Mouse (Mus musculus): ENCODE data around the gene Tprkb. TPM values are rescaled to one million over a fixed set of nuclear protein-coding genes. Genes with fewer than 3 reads are reported as not detected.
"Not testable (repeated sequence)": the region's sequence is repeated elsewhere in the genome, so short reads cannot be mapped to it uniquely, and the experiment has no call there.

Tprkb gene
- 39.8 and 49.5 TPM in 2 replicates for polyA plus RNA-seq (2015; fragmentation: Nextera tagmentation; extraction: Ambion mirVana)

- H3K27ac ChIP-seq = no peak within 1 kb of the TSS
- H3K4me1 ChIP-seq = peaks cover 16% of the 10 kb centered on the region
- no peaks in the 10 kb centered on the region for H3K36me3 ChIP-seq (replicated peaks)
- no peak for ATAC-seq (replicated peaks)
- no peaks in the 10 kb centered on the region for H3K27me3 ChIP-seq (replicated peaks)
- H3K4me2 ChIP-seq = no peak within 1 kb of the TSS
- 88% methylated on average over 3 of the region's 3 CpGs for WGBS
- H3K4me3 ChIP-seq = no peak within 1 kb of the TSS
- H3K9me3 ChIP-seq = no peaks in the 10 kb centered on the region
- H3K9ac ChIP-seq = no peak within 1 kb of the TSS
These were observed at the start of gene Tprkb for GRCm38 (mm10) chr6:85911587-85911986. Tprkb (plus strand) TSS chr6:85911865.

DNA sequence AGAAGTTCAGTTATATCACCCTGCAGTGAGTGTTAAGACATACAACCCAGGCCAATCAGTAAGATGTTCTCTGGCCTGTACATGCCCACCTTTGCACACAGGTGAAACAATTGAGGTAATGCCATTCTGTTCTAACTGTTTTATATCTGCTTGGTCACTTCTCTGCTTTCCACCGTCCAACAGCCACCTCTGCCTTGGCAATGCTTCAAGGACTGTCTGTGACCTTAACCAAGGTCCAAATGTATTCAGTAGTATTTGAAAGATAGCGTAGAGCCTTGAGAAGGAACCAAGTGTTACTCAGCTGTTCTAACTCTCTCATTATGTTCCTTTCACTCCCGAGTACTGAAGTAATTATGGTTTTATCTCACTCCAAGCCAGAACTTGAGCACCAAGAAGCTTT lies 49.1 kb upstream of the Tprkb start:
- ATAC-seq (replicated peaks) = no peak
- H3K36me3 ChIP-seq (replicated peaks) = no peaks in the 10 kb centered on the region
- no peak overlapping the region for H3K27ac ChIP-seq
- WGBS = 88% methylated on average over 3 of the region's 3 CpGs
- H3K4me3 ChIP-seq = no peak overlapping the region
- no peaks in the 10 kb centered on the region for H3K9me3 ChIP-seq
- H3K4me2 ChIP-seq = no peak overlapping the region
- H3K4me1 ChIP-seq = no peaks in the 10 kb centered on the region
- H3K27me3 ChIP-seq (replicated peaks) = no peaks in the 10 kb centered on the region
- H3K9ac ChIP-seq = no peak overlapping the region

GRCm38 (mm10) chr6:85863136-85863535 lies 48.5 kb upstream of the Tprkb start:
- WGBS = 85% methylated on average over 2 of the region's 2 CpGs
- Histone ChIP-seq H3K4me3 (no peak overlapping the region), H3K9ac (no peak overlapping the region), H3K4me2 (no peak overlapping the region), H3K9me3 (no peaks in the 10 kb centered on the region), H3K27ac (no peak overlapping the region), H3K36me3 (replicated peaks) (no peaks in the 10 kb centered on the region), H3K27me3 (replicated peaks) (no peaks in the 10 kb centered on the region), H3K4me1 (no peaks in the 10 kb centered on the region)
- ATAC-seq (replicated peaks) = no peak

GRCm38 (mm10) chr6:85863840-85864239 lies 47.8 kb upstream of the Tprkb start:
- Histone ChIP-seq H3K9ac (no peak overlapping the region), H3K27me3 (replicated peaks) (no peaks in the 10 kb centered on the region), H3K4me2 (no peak overlapping the region), H3K4me3 (no peak overlapping the region), H3K4me1 (no peaks in the 10 kb centered on the region), H3K36me3 (replicated peaks) (no peaks in the 10 kb centered on the region), H3K9me3 (no peaks in the 10 kb centered on the region), H3K27ac (no peak overlapping the region)
- no peak for ATAC-seq (replicated peaks)
- WGBS = 89% methylated on average over 2 of the region's 2 CpGs

DNA sequence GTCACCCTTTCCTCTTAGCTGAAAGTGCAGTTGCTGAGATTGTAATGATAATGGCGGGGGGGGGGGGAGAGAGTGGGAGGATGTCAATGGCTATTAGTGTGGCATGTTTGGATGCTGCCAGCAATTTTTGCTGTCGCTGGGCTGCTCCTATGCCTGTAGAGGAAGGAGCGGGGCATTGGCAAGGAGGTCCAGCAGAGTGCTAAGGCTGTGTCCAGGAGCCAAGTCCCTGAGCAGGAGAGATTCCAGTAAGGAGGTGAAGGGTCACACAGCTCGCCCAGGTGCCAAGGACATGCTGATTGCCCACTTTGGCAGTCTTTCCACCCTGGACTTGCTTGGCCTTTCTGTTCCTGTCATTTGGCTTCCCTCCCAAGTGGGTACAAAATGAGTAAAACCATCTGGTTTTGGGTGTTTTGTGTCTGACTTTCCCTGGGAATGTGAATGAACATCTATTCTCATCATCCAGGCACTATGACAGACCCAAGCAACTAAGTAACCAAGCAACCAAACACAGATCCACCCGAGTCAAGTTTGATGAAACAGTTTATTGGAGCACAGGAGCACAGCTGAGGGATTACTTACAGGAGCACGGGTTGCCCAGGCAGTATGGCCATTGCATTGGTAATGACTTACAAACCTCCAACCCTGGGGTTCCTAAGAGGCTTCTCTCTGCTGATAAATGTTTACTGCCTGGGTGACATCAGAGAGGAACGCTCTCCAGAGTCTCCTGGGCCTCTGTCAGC lies 46.6 kb upstream of the Tprkb start:
- H3K9me3 ChIP-seq; H3K36me3 ChIP-seq (replicated peaks); ATAC-seq (replicated peaks); H3K4me1 ChIP-seq; H3K27me3 ChIP-seq (replicated peaks); H3K27ac ChIP-seq; H3K4me3 ChIP-seq; H3K9ac ChIP-seq; H3K4me2 ChIP-seq: not testable (repeated sequence)
- 67% methylated on average over 5 of the region's 7 CpGs for WGBS

DNA sequence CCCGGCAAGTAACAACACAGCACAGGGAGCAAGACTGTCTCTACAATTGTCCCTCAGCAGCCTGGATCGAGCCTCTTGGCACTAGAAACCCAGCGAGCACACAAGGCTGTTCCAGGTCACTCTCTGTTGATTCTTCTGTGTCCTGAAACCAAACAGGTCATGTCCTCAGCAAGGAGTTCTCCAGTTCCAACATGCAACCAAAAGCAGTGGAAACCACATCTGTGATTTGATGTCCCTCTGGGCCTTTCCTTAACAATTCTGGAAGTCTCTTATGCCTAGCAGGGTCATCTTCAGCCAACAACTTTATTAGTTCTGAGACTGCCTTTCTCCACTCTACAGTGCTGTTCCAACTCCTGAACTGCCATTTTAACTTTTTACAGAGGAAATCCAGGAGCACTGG lies 45.5 kb upstream of the Tprkb start:
- H3K4me2 ChIP-seq; H3K36me3 ChIP-seq (replicated peaks); H3K9ac ChIP-seq; H3K4me3 ChIP-seq; H3K27me3 ChIP-seq (replicated peaks); H3K4me1 ChIP-seq; H3K9me3 ChIP-seq; H3K27ac ChIP-seq; ATAC-seq (replicated peaks): not testable (repeated sequence)
- WGBS = 81% methylated on average over 3 of the region's 3 CpGs

- H3K4me2 ChIP-seq; H3K4me1 ChIP-seq; H3K9me3 ChIP-seq; H3K9ac ChIP-seq; H3K27me3 ChIP-seq (replicated peaks); H3K36me3 ChIP-seq (replicated peaks); H3K27ac ChIP-seq; ATAC-seq (replicated peaks); H3K4me3 ChIP-seq: not testable (repeated sequence)
- 72% methylated on average over 1 of the region's 1 CpGs for WGBS
These were observed 44.7 kb upstream of the Tprkb start for GRCm38 (mm10) chr6:85866995-85867394.

DNA sequence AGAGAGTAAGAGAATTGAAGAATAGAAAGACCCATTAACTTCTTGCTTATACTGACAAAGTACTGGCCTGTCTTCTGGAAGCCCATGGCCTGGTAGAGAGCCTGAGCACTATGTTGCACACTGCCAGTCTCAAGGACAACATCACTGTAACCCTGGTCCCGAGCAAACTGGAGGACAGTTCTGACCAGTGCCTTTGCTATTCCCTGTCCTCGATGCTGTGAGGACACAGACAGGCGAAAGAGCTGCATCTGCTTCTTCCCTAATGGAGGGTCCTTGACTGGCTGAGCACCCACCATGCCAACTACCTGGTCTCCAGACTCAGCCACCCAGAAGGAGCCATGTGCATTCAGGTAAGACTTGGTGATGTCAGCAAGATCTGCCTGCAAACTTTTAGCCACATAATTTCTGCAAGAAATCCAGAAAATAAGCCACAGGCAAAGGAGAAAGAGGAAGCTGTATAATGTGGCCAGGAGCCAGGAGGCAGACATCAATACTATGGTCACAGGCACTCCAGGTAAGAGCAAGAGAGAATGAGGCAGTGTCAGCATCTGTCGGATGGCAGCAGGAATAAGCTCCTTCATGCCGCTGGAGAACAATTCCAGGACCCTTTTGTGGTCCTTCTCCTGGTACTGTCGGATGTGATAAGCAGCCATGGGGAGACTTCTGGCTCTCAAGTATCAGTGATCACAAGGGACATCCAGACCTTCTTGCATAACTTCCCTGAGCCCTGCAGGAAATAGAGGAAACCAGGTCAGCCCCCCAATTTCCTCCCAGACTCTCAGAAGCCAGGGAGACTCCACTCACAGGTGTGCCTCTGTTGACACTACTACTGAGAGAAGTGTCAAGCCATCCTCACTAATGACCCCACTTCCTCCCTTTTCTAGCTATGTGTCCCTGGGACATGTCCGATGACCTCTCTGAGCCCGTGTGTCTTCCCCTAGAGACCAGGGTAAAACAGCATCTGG lies 43.7 kb upstream of the Tprkb start:
- no peak overlapping the region for H3K9ac ChIP-seq
- 84% methylated on average over 8 of the region's 8 CpGs for WGBS
- no peak overlapping the region for H3K4me3 ChIP-seq
- no peaks in the 10 kb centered on the region for H3K4me1 ChIP-seq
- ATAC-seq (replicated peaks) = no peak
- H3K27ac ChIP-seq = no peak overlapping the region
- H3K27me3 ChIP-seq (replicated peaks) = no peaks in the 10 kb centered on the region
- H3K4me2 ChIP-seq = no peak overlapping the region
- H3K36me3 ChIP-seq (replicated peaks) = no peaks in the 10 kb centered on the region
- no peaks in the 10 kb centered on the region for H3K9me3 ChIP-seq

DNA sequence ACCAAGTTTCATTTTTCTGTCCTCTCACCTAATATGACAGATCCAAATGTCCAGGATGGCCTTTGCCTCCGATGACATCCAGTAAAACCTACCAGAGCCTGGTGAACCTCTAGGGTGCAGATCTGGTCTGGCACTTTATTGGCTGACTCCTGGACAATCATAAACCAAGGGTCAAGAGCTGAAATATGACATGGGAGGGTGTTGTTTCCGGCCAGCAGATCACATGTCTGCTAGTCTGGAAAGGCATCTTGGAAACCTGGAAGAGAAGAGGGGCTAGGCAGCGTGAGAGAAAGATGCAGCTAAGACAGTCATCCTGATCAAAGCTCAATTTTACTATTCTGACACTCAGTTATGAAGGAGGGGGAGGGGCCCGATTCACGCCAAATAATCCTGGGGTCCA lies 42.7 kb upstream of the Tprkb start, which contains the start of gene Nat8f2:
Gene Nat8f2, minus strand, starts transcription at position 153 of the 400 bp plus-strand sequence.
- WGBS = 92% methylated on average over 5 of the region's 5 CpGs
- ATAC-seq (replicated peaks); H3K36me3 ChIP-seq (replicated peaks); H3K4me2 ChIP-seq; H3K4me3 ChIP-seq; H3K9me3 ChIP-seq; H3K9ac ChIP-seq; H3K27me3 ChIP-seq (replicated peaks); H3K4me1 ChIP-seq; H3K27ac ChIP-seq: not testable (repeated sequence)

DNA sequence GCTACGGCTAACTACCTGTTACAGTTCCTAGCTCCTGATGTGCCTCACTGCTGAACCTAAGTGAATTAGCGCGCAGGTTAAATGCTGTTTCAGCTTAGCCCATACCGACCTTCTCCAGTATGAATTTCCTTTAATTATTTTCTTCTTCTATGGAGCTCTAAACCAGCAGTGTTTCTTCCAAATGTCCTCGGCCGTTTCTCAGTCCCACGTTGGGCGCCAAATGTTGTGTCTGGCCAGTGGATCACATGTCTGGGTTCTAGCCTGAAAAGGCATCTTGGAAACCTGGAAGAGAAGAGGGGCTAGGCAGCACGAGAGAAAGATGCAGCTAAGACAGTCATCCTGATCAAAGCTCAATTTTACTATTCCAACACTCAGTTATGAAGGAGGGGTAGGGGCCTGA lies 28.4 kb upstream of the Tprkb start:
- peaks cover 15% of the 10 kb centered on the region for H3K9me3 ChIP-seq
- H3K36me3 ChIP-seq (replicated peaks); H3K27me3 ChIP-seq (replicated peaks); ATAC-seq (replicated peaks); H3K4me1 ChIP-seq; H3K9ac ChIP-seq; H3K4me2 ChIP-seq; H3K4me3 ChIP-seq; H3K27ac ChIP-seq: not testable (repeated sequence)
- 95% methylated on average over 9 of the region's 9 CpGs for WGBS

GRCm38 (mm10) chr6:85884311-85884710 lies 27.4 kb upstream of the Tprkb start:
- H3K4me1 ChIP-seq = no peaks in the 10 kb centered on the region
- H3K4me2 ChIP-seq = no peak overlapping the region
- H3K27me3 ChIP-seq (replicated peaks) = no peaks in the 10 kb centered on the region
- WGBS = 88% methylated on average over 1 of the region's 1 CpGs
- no peak for ATAC-seq (replicated peaks)
- no peaks in the 10 kb centered on the region for H3K36me3 ChIP-seq (replicated peaks)
- no peak overlapping the region for H3K27ac ChIP-seq
- H3K9ac ChIP-seq = no peak overlapping the region
- H3K9me3 ChIP-seq = peaks cover 15% of the 10 kb centered on the region
- H3K4me3 ChIP-seq = no peak overlapping the region

DNA sequence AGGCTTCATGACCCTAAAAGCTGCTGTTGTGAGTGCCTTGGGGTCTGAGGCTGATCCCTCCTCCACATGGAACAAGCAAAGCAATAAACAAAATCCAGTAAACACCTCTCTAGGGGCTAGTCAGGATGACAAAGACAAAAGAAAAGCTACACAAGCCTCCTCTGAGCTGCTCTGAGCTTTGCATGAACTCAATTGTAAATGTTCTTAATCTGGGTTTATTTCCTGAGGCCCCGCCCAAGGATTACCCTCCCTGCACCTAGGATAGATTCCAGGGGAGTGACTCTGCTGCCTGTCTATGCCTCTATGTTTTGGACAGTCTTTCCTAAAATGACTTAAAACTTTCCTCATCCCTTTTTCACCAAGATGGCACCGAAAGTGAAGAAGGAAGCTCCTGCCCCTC lies 22.7 kb upstream of the Tprkb start:
- H3K9ac ChIP-seq = no peak overlapping the region
- no peaks in the 10 kb centered on the region for H3K36me3 ChIP-seq (replicated peaks)
- H3K9me3 ChIP-seq = peaks cover 4% of the 10 kb centered on the region; the same call in 1 of the 2 replicates
- 79% methylated on average over 2 of the region's 2 CpGs for WGBS
- H3K4me3 ChIP-seq = no peak overlapping the region
- H3K4me1 ChIP-seq = no peaks in the 10 kb centered on the region
- H3K4me2 ChIP-seq = no peak overlapping the region
- H3K27me3 ChIP-seq (replicated peaks) = no peaks in the 10 kb centered on the region
- ATAC-seq (replicated peaks) = no peak
- no peak overlapping the region for H3K27ac ChIP-seq

All from midbrain, embryonic 15.5 days (tissue).